Mouse (Mus musculus) hindbrain, embryonic 14.5 days (tissue): Measurements from ENCODE around the gene Fas. TPM values are rescaled to one million over a fixed set of nuclear protein-coding genes. Genes with fewer than 3 reads are reported as not detected.

Source experiments
- ATAC-seq: fragments of 200-750 bp; cut with Nextera tagmentation; 2 replicates; pipeline ENCODE4 v1.8.0; 2017; ENCODE audit warnings: moderate number of reproducible peaks, mild to moderate bottlenecking, moderate TSS enrichment, moderate library complexity; ENCODE audit not compliant: low FRiP score
- DNase-seq: peaks from one replicate; pipeline ENCODE4 v3.0.0-alpha.2; 2015; ENCODE audit warnings: low spot score
- H3K27ac ChIP-seq: fragments of 300-500 bp; sonication (generic); 2 replicates; pipeline ENCODE4 v1.5.1; 2014; ENCODE audit warnings: mild to moderate bottlenecking, moderate library complexity
- H3K27me3 ChIP-seq: fragments of 300-500 bp; sonication (generic); 2 replicates; pipeline ENCODE4 v1.6.1; 2014; ENCODE audit warnings: mild to moderate bottlenecking, low read length, mixed read lengths; ENCODE audit not compliant: control insufficient read depth, insufficient read depth
- H3K36me3 ChIP-seq: fragments of 300-500 bp; sonication (generic); replicated peaks from 2 replicates; pipeline ENCODE4 v1.6.1; 2014; ENCODE audit not compliant: control insufficient read depth, insufficient read depth
- H3K4me1 ChIP-seq: fragments of 300-500 bp; sonication (generic); replicated peaks from 2 replicates; pipeline ENCODE4 v1.6.1; 2014; ENCODE audit warnings: antibody characterized with exemption, low read length, mixed read lengths; ENCODE audit not compliant: control insufficient read depth, insufficient read depth
- H3K4me2 ChIP-seq: fragments of 300-500 bp; sonication (generic); replicated peaks from 2 replicates; pipeline ENCODE4 v1.6.1; 2014; ENCODE audit warnings: mild to moderate bottlenecking, moderate library complexity
- H3K4me3 ChIP-seq: fragments of 300-500 bp; sonication (generic); replicated peaks from 2 replicates; pipeline ENCODE4 v1.5.1; 2014; ENCODE audit warnings: mild to moderate bottlenecking, low read length
- H3K9ac ChIP-seq: fragments of 300-500 bp; sonication (generic); 2 replicates; pipeline ENCODE4 v1.6.1; 2014
- H3K9me3 ChIP-seq: fragments of 300-500 bp; sonication (generic); 2 replicates; pipeline ENCODE4 v1.6.1; 2016; ENCODE audit warnings: low read length; ENCODE audit not compliant: control insufficient read depth
- WGBS: fragments of 180-500 bp; shearing (Covaris S2); extraction: QIAGEN DNeasy Blood & Tissue Kit; methylation state at CpG from one replicate; pipeline ENCODE4 v1.1.7; 2014; 5-methylcytosine and 5-hydroxymethylcytosine counted together
- polyA plus RNA-seq: library from polyadenylated mRNA; unstranded; fragments of >200 nt; fragmentation: Nextera tagmentation; extraction: Ambion mirVana; gene quantifications from 2 replicates; pipeline ENCODE4 v1.2.1, GENCODE M21; 2014

Fas gene
- polyA plus RNA-seq, 1 experiment from 2014 or later, result 1.5 TPM

DNA sequence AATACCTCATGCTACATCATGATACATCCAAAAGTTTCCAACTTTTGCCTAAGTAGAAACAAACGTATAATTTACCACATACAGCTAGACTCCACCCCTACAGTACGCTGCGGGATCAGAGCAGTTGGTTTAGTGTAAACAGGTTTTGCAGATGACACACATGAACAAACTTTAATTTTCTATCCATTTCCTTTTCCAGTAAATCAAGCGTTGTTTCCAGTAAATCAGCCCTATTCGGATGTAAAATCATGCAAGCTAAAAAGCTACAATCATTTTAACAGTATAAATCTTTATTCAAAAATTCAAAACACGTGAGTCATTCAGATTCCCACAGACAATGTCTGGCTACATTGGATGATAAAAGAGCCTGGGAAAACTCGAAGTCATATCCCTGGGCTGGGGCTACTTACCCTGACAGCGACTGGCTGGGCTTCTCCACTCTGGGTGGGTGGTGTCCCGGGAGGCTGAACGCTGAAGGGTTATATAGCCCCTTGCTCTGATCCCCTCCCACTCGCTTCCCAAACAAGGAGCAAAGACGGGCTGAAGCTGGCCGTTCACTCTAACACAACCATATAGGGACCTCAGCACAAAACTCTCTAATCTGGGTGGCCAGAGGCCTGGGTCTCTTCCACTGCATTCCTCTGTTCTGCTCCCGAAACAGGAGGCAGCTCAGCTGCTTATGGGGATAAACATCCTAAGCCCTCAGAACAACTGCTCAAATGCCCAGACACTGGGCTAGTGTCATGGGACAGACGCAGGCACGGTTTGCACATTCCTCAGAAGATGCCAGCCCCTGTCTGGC lies 35.4 kb upstream of the Fas start, which contains the start of gene Acta2:
TSS of gene Acta2 (minus strand) at position 711 of the 802 bp plus-strand sequence.
- DNase-seq (no peak), ATAC-seq (no peak)
- H3K36me3 ChIP-seq, result no peaks in the 10 kb centered on the region
- 71% methylated on average over 16 of the region's 16 CpGs for WGBS
- H3K9me3 ChIP-seq, result no peaks in the 10 kb centered on the region
- H3K27me3 ChIP-seq, result no peaks in the 10 kb centered on the region
- H3K4me1 ChIP-seq, result no peaks in the 10 kb centered on the region
- H3K4me2 ChIP-seq, result no peak within 1 kb of the TSS
- H3K4me3 ChIP-seq, result no peak within 1 kb of the TSS
- H3K27ac ChIP-seq, result no peak within 1 kb of the TSS
- no peak within 1 kb of the TSS for H3K9ac ChIP-seq

DNA sequence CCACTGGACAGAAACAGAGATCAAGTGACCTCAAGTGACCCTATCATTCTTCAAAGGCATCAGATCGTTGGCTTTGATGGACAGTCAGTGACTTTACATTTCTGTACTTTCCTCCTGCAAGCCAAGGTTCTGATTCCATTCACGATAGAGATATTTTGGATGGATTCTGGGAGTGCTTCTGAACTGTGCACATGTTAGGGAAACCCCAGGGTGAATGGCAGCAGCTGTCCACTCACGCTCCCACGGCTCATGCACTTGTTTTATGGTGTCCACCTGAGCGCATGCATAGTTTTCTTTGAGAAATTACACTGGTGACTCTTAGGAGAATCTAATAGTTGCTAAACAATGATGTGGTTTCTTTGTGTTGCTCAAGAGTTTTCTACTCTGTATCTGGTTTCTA lies 34.3 kb upstream of the Fas start:
- no peak overlapping the region for H3K4me3 ChIP-seq
- no peaks in the 10 kb centered on the region for H3K4me1 ChIP-seq
- no peak overlapping the region for H3K27ac ChIP-seq
- 87% methylated on average over 5 of the region's 5 CpGs for WGBS
- H3K4me2 ChIP-seq, result no peak overlapping the region
- ATAC-seq (no peak), DNase-seq (no peak)
- no peaks in the 10 kb centered on the region for H3K9me3 ChIP-seq
- H3K9ac ChIP-seq, result no peak overlapping the region
- no peaks in the 10 kb centered on the region for H3K27me3 ChIP-seq
- H3K36me3 ChIP-seq, result no peaks in the 10 kb centered on the region

DNA sequence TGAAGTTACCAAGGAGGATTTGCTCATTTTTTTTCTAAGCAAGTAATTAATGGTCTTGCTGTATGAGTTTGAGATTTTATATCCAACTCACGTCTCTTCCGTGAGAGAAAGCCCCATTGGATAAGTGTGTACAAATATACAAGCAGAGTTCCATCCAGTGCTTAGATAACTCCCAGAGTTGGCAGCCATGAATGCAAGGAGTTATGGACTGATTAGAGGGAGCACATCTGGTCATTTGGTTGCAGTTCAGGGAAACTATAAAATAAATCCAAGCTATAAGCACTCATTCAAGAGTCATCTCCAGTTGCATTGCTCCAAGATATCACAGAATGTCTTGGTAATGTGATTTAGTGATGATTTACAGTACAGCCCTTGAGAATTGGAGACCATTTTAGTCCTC lies 33.5 kb upstream of the Fas start:
- WGBS, result 94% methylated on average over 2 of the region's 2 CpGs
- H3K27me3 ChIP-seq, result no peaks in the 10 kb centered on the region
- H3K9ac ChIP-seq, result no peak overlapping the region
- no peaks in the 10 kb centered on the region for H3K4me1 ChIP-seq
- H3K4me3 ChIP-seq, result no peak overlapping the region
- H3K36me3 ChIP-seq, result no peaks in the 10 kb centered on the region
- no peak overlapping the region for H3K27ac ChIP-seq
- no peaks in the 10 kb centered on the region for H3K9me3 ChIP-seq
- H3K4me2 ChIP-seq, result no peak overlapping the region
- DNase-seq (no peak), ATAC-seq (no peak)

DNA sequence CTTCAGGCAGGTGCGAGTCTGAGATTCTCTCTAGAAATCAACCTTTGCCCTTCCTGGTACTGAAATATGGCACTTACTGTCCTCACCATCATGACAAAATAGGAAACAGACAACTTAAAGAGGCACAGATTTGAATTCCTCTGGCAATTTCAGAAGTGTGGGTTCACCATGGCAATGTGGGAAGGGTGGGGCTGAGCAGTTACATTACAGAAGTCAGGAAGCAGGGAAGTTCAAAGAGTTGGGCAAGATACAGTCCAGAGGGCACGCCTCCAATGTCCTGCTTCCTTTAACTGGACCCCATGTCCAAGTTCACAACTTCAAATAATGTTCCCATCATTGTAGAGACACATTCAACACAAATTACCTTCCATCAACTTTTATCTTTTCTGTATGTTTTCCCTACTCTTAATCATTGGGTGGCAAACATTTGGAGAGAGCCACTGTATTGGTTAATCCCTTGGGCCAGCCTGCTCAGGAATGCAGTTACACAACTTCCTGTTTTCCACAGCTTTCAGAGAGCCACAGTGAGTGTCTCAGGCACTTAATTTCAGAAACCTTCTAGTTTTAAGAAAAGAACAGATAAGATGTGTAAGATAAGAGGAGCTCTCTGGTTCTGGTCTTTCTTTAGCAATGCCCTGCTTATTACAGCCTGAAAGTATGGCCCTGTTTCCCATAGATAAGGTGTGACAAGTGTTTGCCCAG lies 28.0 kb upstream of the Fas start:
- no peaks in the 10 kb centered on the region for H3K9me3 ChIP-seq
- no peak overlapping the region for H3K9ac ChIP-seq
- H3K4me2 ChIP-seq, result no peak overlapping the region
- no peak for ATAC-seq
- H3K27ac ChIP-seq, result no peak overlapping the region
- no peaks in the 10 kb centered on the region for H3K4me1 ChIP-seq
- H3K27me3 ChIP-seq, result no peaks in the 10 kb centered on the region
- no peak overlapping the region for H3K4me3 ChIP-seq
- DNase-seq, result no peak
- 84% methylated on average over 2 of the region's 2 CpGs for WGBS
- no peaks in the 10 kb centered on the region for H3K36me3 ChIP-seq

DNA sequence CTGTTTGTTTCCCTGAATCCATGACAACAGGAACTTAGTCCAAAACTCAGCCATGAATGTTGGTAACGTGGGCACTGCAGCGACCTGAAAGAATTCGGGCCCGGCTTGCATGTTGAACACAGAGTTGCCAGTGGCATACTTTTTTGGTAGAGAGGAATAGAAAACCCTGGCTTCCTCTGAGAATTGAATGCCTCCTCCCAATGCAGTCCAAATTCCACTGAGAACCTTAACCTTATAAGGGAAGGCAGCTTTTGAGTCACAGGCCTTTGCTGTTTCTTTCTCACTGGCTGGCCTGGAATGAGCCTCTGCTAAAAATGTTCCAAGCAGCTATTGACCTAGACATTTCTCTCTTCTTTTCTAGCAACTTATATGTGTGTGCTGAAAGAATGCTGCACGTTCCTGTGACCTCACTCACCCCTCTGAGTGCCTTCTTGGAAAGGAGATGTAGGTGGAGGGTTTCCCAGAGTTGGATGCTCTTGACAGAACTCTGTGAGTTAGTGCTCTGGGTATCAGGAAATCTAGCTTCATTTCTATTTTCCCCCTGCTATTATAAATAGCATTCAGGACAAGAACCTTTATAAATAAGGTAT lies 24.8 kb upstream of the Fas start:
- no peak for DNase-seq
- 66% methylated on average over 5 of the region's 5 CpGs for WGBS

DNA sequence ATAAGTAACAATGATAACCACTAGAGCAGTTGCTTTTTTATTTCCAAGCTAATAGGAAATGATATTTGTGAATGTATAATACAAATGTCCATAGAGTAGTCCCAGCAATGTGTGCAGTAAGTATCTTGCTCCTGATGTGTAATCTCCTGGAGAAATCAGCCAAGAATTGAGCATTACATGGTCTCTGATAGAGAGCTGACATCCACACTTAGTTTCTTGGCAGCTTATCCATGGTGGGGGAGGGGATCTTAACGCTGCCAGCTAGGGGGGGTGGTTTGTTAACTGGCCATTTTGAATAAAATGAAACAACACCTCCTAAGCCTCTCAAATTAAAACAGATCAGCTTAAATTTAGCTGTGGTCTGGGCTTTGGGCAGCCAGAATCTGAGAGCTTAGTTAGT lies 21.5 kb upstream of the Fas start:
- H3K27ac ChIP-seq, result no peak overlapping the region
- ATAC-seq (no peak), DNase-seq (no peak)
- H3K9ac ChIP-seq, result no peak overlapping the region
- H3K27me3 ChIP-seq, result no peaks in the 10 kb centered on the region
- no peaks in the 10 kb centered on the region for H3K36me3 ChIP-seq
- H3K9me3 ChIP-seq, result no peaks in the 10 kb centered on the region
- no peak overlapping the region for H3K4me3 ChIP-seq
- 65% methylated on average over 1 of the region's 1 CpGs for WGBS
- no peak overlapping the region for H3K4me2 ChIP-seq
- no peaks in the 10 kb centered on the region for H3K4me1 ChIP-seq

More for the DNA sequence above, 24.8 kb upstream of the Fas start:
- ATAC-seq, result no peak
- no peak overlapping the region for H3K27ac ChIP-seq
- H3K4me1 ChIP-seq, result no peaks in the 10 kb centered on the region
- no peaks in the 10 kb centered on the region for H3K27me3 ChIP-seq
- H3K9me3 ChIP-seq, result no peaks in the 10 kb centered on the region
- no peak overlapping the region for H3K9ac ChIP-seq
- no peaks in the 10 kb centered on the region for H3K36me3 ChIP-seq
- no peak overlapping the region for H3K4me2 ChIP-seq
- no peak overlapping the region for H3K4me3 ChIP-seq

DNA sequence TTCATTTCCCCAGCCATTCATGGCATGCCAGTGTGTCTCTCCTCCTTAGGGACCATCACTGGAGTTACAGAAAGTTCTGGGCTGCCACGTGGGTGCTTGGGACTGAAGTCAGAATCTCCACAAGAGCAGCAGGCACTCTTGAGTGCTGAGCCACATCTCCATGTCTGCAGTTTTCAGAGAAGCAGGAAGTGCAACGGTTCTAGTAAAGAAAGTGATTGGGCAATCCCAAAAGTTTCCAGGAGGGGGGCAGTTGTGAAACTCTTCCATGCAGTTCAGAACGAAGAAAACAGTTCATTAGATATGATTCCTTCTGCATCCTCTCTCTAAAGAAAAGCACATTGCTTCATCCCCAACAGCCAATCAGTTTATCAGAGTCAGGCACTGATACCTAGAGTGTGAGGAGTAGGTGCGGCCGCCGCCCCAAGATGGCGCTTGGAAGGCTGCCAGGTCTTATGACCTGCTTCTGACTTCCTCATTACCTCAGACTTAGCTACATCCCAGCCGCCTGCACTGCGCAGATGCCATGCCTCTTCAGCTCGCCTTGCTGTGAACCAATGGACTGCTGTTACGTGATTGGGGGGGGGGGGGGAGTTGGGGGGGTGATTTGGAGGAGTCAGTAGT lies 20.2 kb upstream of the Fas start:
- Histone ChIP-seq H3K9ac (no peak overlapping the region), H3K9me3 (no peaks in the 10 kb centered on the region), H3K4me1 (no peaks in the 10 kb centered on the region), H3K27me3 (no peaks in the 10 kb centered on the region), H3K4me2 (no peak overlapping the region), H3K36me3 (no peaks in the 10 kb centered on the region), H3K4me3 (no peak overlapping the region), H3K27ac (no peak overlapping the region)
- 89% methylated on average over 11 of the region's 11 CpGs for WGBS
- ATAC-seq (no peak), DNase-seq (no peak)

DNA sequence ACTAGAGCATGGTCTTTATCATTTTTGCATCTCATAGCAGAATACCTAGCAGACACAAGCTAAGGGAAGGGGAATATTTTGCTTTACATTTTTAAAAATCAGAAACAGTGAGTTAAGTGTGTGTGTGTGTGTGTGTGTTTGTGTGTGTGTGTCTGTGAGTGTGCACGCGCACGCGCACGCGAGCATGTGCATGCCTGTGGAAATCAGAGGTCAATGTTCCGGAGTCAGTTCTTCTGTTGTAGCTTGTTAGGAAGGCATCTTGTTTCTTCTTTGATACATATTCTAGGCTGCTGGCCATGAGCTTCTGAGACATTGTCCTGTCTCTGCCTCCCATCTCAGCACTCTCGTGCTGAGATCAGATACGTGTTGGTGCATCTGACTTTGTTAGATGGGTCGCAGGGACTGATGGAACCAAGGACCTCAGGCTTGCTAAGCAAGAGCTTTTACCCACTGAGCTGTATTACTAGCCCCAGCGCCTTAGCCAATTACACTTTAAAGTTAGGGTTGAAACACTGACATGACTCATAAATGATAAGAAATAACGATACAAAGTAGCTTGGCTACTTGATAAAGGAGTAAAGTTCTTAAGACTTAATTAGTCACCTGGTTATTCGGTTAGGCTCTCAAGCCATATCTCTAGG lies 19.5 kb upstream of the Fas start:
- DNase-seq, result no peak
- Histone ChIP-seq H3K4me3 (no peak overlapping the region), H3K4me1 (no peaks in the 10 kb centered on the region), H3K27ac (no peak overlapping the region), H3K27me3 (no peaks in the 10 kb centered on the region), H3K4me2 (no peak overlapping the region), H3K36me3 (no peaks in the 10 kb centered on the region), H3K9ac (no peak overlapping the region), H3K9me3 (no peaks in the 10 kb centered on the region)
- no peak for ATAC-seq
- 98% methylated on average over 13 of the region's 13 CpGs for WGBS

DNA sequence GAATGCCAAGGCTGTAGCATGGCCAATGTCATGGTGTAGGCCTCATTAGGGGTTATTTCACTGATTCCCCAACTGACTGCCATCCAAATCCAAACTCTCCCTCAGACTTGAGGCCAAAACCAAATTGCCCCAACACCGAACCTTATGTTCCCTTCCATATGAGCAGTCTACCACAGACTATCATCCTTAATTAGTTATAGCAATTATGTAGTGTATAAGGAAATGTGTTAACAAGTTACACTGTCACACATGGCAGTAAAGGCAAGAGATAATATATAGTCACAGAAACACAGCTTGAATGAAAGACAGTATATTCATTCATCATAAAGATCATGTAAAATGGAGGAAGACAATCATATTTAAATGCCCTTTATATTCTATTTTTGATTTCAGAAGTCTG lies 17.4 kb upstream of the Fas start:
- Histone ChIP-seq H3K4me2 (no peak overlapping the region), H3K9ac (no peak overlapping the region), H3K36me3 (no peaks in the 10 kb centered on the region), H3K27me3 (no peaks in the 10 kb centered on the region), H3K9me3 (no peaks in the 10 kb centered on the region), H3K4me3 (no peak overlapping the region), H3K27ac (no peak overlapping the region), H3K4me1 (no peaks in the 10 kb centered on the region)
- DNase-seq (no peak), ATAC-seq (no peak)
- WGBS, result 95% methylated on average over 1 of the region's 1 CpGs
